Mouse (Mus musculus) liver, embryonic 13.5 days (tissue): Measurements from ENCODE around the gene Gm43302. TPM values are rescaled to one million over a fixed set of nuclear protein-coding genes. Genes with fewer than 3 reads are reported as not detected.
"Not testable (repeated sequence)": the region's sequence is repeated elsewhere in the genome, so short reads cannot be mapped to it uniquely, and the experiment has no call there.

Source experiments
- ATAC-seq: fragments of 200-750 bp; cut with Nextera tagmentation; 2 replicates; pipeline ENCODE4 v1.8.0; 2017; ENCODE audit warnings: low read depth, mild to moderate bottlenecking, moderate number of reproducible peaks, moderate library complexity
- DNase-seq: peaks from one replicate; pipeline ENCODE4 v3.0.0; 2022
- H3K27ac ChIP-seq: fragments of 300-500 bp; sonication (generic); 2 replicates; pipeline ENCODE4 v1.5.1; 2015; ENCODE audit warnings: moderate library complexity, mild to moderate bottlenecking, inconsistent platforms
- H3K27me3 ChIP-seq: fragments of 300-500 bp; sonication (generic); 2 replicates; pipeline ENCODE4 v1.6.1; 2015; ENCODE audit warnings: mild to moderate bottlenecking, inconsistent platforms
- H3K36me3 ChIP-seq: fragments of 300-500 bp; sonication (generic); 2 replicates; pipeline ENCODE4 v1.6.1; 2015; ENCODE audit warnings: mild to moderate bottlenecking, inconsistent platforms
- H3K4me1 ChIP-seq: fragments of 300-500 bp; sonication (generic); replicated peaks from 2 replicates; pipeline ENCODE4 v1.6.1; 2015; ENCODE audit warnings: inconsistent platforms
- H3K4me2 ChIP-seq: fragments of 300-500 bp; sonication (generic); 2 replicates; pipeline ENCODE4 v1.6.1; 2015; ENCODE audit warnings: inconsistent platforms, mild to moderate bottlenecking, moderate library complexity
- H3K4me3 ChIP-seq: fragments of 300-500 bp; sonication (generic); replicated peaks from 2 replicates; pipeline ENCODE4 v1.5.1; 2015; ENCODE audit warnings: mild to moderate bottlenecking, inconsistent platforms
- H3K9ac ChIP-seq: fragments of 300-500 bp; sonication (generic); 2 replicates; pipeline ENCODE4 v1.6.1; 2015; ENCODE audit warnings: mild to moderate bottlenecking, inconsistent platforms
- H3K9me3 ChIP-seq: fragments of 300-500 bp; sonication (generic); replicated peaks from 2 replicates; pipeline ENCODE4 v1.6.1; 2016; ENCODE audit warnings: inconsistent platforms
- WGBS: fragments of 180-500 bp; shearing (Covaris S2); methylation state at CpG from one replicate; pipeline ENCODE4 v1.1.7; 2015; ENCODE audit not compliant: insufficient replicate concordance; 5-methylcytosine and 5-hydroxymethylcytosine counted together
- polyA plus RNA-seq: library from polyadenylated mRNA; unstranded; fragments of >200 nt; fragmentation: Nextera tagmentation; extraction: Ambion mirVana; gene quantifications from 2 replicates; pipeline ENCODE4 v1.2.1, GENCODE M21; 2015

The Gm43302 gene
- polyA plus RNA-seq, 1 experiment from 2014 or later = not detected

- not testable (repeated sequence) for H3K9ac ChIP-seq, H3K4me2 ChIP-seq, ATAC-seq, H3K9me3 ChIP-seq, H3K4me3 ChIP-seq, H3K27ac ChIP-seq, H3K4me1 ChIP-seq, H3K36me3 ChIP-seq, H3K27me3 ChIP-seq, DNase-seq
- WGBS = 32% methylated on average over 3 of the region's 3 CpGs
These were observed 2.6 kb downstream of the Gm43302 start for GRCm38 (mm10) chr5:105290921-105291320.

GRCm38 (mm10) chr5:105260673-105261072 is 32.8 kb downstream of the Gm43302 start:
- DNase-seq, H3K36me3 ChIP-seq, H3K27ac ChIP-seq, H3K27me3 ChIP-seq, H3K9me3 ChIP-seq, H3K4me3 ChIP-seq, ATAC-seq, H3K9ac ChIP-seq, H3K4me1 ChIP-seq, H3K4me2 ChIP-seq: not testable (repeated sequence)
- WGBS = no CpG with 5 or more reads among the region's 3 CpGs

GRCm38 (mm10) chr5:105252491-105252890 is 41.0 kb downstream of the Gm43302 start:
- Histone ChIP-seq H3K4me1 (no peaks in the 10 kb centered on the region), H3K36me3 (no peaks in the 10 kb centered on the region), H3K4me2 (no peak overlapping the region), H3K9me3 (no peaks in the 10 kb centered on the region), H3K27me3 (no peaks in the 10 kb centered on the region), H3K9ac (no peak overlapping the region), H3K4me3 (no peak overlapping the region), H3K27ac (no peak overlapping the region)
- DNase-seq = no peak
- no peak for ATAC-seq

GRCm38 (mm10) chr5:105244741-105245140 is 48.8 kb downstream of the Gm43302 start:
- not testable (repeated sequence) for H3K36me3 ChIP-seq, H3K4me3 ChIP-seq, H3K9ac ChIP-seq, DNase-seq, H3K4me2 ChIP-seq, H3K4me1 ChIP-seq, H3K27ac ChIP-seq, ATAC-seq, H3K27me3 ChIP-seq, H3K9me3 ChIP-seq
- 38% methylated on average over 3 of the region's 3 CpGs for WGBS

- not testable (repeated sequence) for H3K27me3 ChIP-seq, H3K36me3 ChIP-seq, H3K4me1 ChIP-seq, H3K4me2 ChIP-seq, H3K9ac ChIP-seq, H3K27ac ChIP-seq, H3K9me3 ChIP-seq, DNase-seq, H3K4me3 ChIP-seq, ATAC-seq
- 67% methylated on average over 5 of the region's 5 CpGs for WGBS
These were observed 52.5 kb downstream of the Gm43302 start for GRCm38 (mm10) chr5:105240982-105241381.

GRCm38 (mm10) chr5:105239483-105240047 is 53.9 kb downstream of the Gm43302 start, which contains the start of gene Gbp10:
Gbp10 (minus strand) TSS chr5:105239533.
- ATAC-seq = peak; percentile 64
- not testable (repeated sequence) for H3K27ac ChIP-seq, H3K36me3 ChIP-seq, H3K4me2 ChIP-seq, H3K4me3 ChIP-seq, H3K4me1 ChIP-seq, DNase-seq, H3K9me3 ChIP-seq, H3K27me3 ChIP-seq, H3K9ac ChIP-seq

GRCm38 (mm10) chr5:105238402-105238801 is 55.1 kb downstream of the Gm43302 start:
- H3K9ac ChIP-seq, ATAC-seq: not testable (repeated sequence)
- WGBS = 77% methylated on average over 1 of the region's 1 CpGs

GRCm38 (mm10) chr5:105236040-105236439 is 57.5 kb downstream of the Gm43302 start:
- H3K9me3 ChIP-seq, H3K27me3 ChIP-seq, H3K36me3 ChIP-seq, H3K27ac ChIP-seq, H3K4me1 ChIP-seq, H3K4me2 ChIP-seq, ATAC-seq, H3K9ac ChIP-seq, DNase-seq, H3K4me3 ChIP-seq: not testable (repeated sequence)
- 18% methylated on average over 3 of the region's 3 CpGs for WGBS

More at GRCm38 (mm10) chr5:105238402-105238801, 55.1 kb downstream of the Gm43302 start:
- not testable (repeated sequence) for DNase-seq, H3K4me1 ChIP-seq, H3K27ac ChIP-seq, H3K4me3 ChIP-seq, H3K36me3 ChIP-seq, H3K27me3 ChIP-seq, H3K9me3 ChIP-seq, H3K4me2 ChIP-seq

- not testable (repeated sequence) for H3K9me3 ChIP-seq, H3K27ac ChIP-seq, H3K27me3 ChIP-seq, H3K9ac ChIP-seq, DNase-seq, H3K36me3 ChIP-seq, H3K4me2 ChIP-seq, H3K4me1 ChIP-seq, ATAC-seq, H3K4me3 ChIP-seq
- WGBS = 67% methylated on average over 1 of the region's 3 CpGs
These were observed 84.5 kb downstream of the Gm43302 start for GRCm38 (mm10) chr5:105208957-105209356.

GRCm38 (mm10) chr5:105200791-105201355 is 92.6 kb downstream of the Gm43302 start:
- H3K4me2 ChIP-seq, H3K9ac ChIP-seq, H3K27ac ChIP-seq, H3K4me3 ChIP-seq, H3K27me3 ChIP-seq, H3K36me3 ChIP-seq, H3K9me3 ChIP-seq, H3K4me1 ChIP-seq, DNase-seq, ATAC-seq: not testable (repeated sequence)
- WGBS = 27% methylated on average over 4 of the region's 4 CpGs

GRCm38 (mm10) chr5:105199149-105199548 is 94.3 kb downstream of the Gm43302 start:
- ATAC-seq, H3K9me3 ChIP-seq, H3K9ac ChIP-seq, H3K4me1 ChIP-seq, H3K27me3 ChIP-seq, H3K27ac ChIP-seq, H3K4me3 ChIP-seq, H3K36me3 ChIP-seq, H3K4me2 ChIP-seq, DNase-seq: not testable (repeated sequence)
- 60% methylated on average over 1 of the region's 1 CpGs for WGBS

- not testable (repeated sequence) for H3K36me3 ChIP-seq, H3K9ac ChIP-seq, H3K4me3 ChIP-seq, ATAC-seq, H3K4me2 ChIP-seq, H3K9me3 ChIP-seq, H3K27me3 ChIP-seq, H3K4me1 ChIP-seq, H3K27ac ChIP-seq, DNase-seq
These were observed 95.5 kb downstream of the Gm43302 start for GRCm38 (mm10) chr5:105197915-105198560.
